Mouse (Mus musculus) thymus, adult 2 months (tissue): ENCODE measurements at regions not wholly inside any gene's neighbourhood (a gene's known extent, or its start where the extent isn't known, plus 50 kb on each side); places are given as distances from the start of the nearest gene placed in this dataset.

ENCODE experiments used
- DNase-seq: peaks from one replicate; pipeline ENCODE4 v3.0.0; 2021
- H3K27ac ChIP-seq: fragments of 200-500 bp; 2 replicates; pipeline ENCODE4 v1.5.1; 2012; ENCODE audit warnings: low read length, control low read depth; ENCODE audit not compliant: control insufficient read depth, insufficient read depth
- H3K27me3 ChIP-seq: fragments of 200-500 bp; 2 replicates; pipeline ENCODE4 v1.6.1; 2012; ENCODE audit warnings: mild to moderate bottlenecking, low read length, moderate library complexity, mixed read lengths; ENCODE audit not compliant: control insufficient read depth, insufficient read depth
- H3K36me3 ChIP-seq: fragments of 200-500 bp; 2 replicates; pipeline ENCODE4 v1.6.1; 2012; ENCODE audit warnings: mild to moderate bottlenecking, low read length, moderate library complexity; ENCODE audit not compliant: control insufficient read depth, insufficient read depth
- H3K4me1 ChIP-seq: fragments of 200-500 bp; replicated peaks from 2 replicates; pipeline ENCODE4 v1.6.1; 2012; ENCODE audit warnings: low read length; ENCODE audit not compliant: control insufficient read depth, insufficient read depth
- H3K4me3 ChIP-seq: fragments of 200-500 bp; 2 replicates; pipeline ENCODE4 v1.5.1; 2012; ENCODE audit warnings: mild to moderate bottlenecking, low read length, control low read depth, moderate library complexity; ENCODE audit not compliant: control insufficient read depth, insufficient read depth
- CTCF ChIP-seq: fragments of 200-500 bp; IDR thresholded peaks from 2 replicates; pipeline ENCODE4 v1.5.1; 2012; ENCODE audit warnings: mild to moderate bottlenecking, control low read depth, low read length, moderate library complexity, borderline replicate concordance; ENCODE audit not compliant: control insufficient read depth, poor library complexity, insufficient read depth; ENCODE audit errors: extremely low read depth
- POLR2A ChIP-seq: fragments of 200-500 bp; IDR thresholded peaks from 2 replicates; pipeline ENCODE4 v1.6.1; 2012; ENCODE audit warnings: mild to moderate bottlenecking, low read length, control low read depth, moderate library complexity; ENCODE audit not compliant: control insufficient read depth, poor library complexity, insufficient read depth; ENCODE audit errors: extremely low read depth
- WGBS: fragments of 180-500 bp; shearing (Covaris S2); methylation state at CpG from one replicate; pipeline ENCODE4 v1.1.7; 2018; 5-methylcytosine and 5-hydroxymethylcytosine counted together

GRCm38 (mm10) chr2:174018986-174019385, 57.1 kb upstream of the Stx16 start:
- TF ChIP-seq CTCF: no peak
- no peak for TF ChIP-seq POLR2A
- DNase-seq: no peak

GRCm38 (mm10) chr2:174019970-174020369, 56.1 kb upstream of the Stx16 start:
- H3K4me1 ChIP-seq: peaks cover 9% of the 10 kb centered on the region
- no peak overlapping the region for H3K27ac ChIP-seq
- DNase-seq: no peak
- H3K36me3 ChIP-seq: no peaks in the 10 kb centered on the region
- H3K4me3 ChIP-seq: no peak overlapping the region
- TF ChIP-seq POLR2A (no peak), CTCF (no peak)
- whole genome bisulfite sequencing: 94% methylated on average over 4 of the region's 4 CpGs
- no peaks in the 10 kb centered on the region; the same call in 1 of the 2 replicates for H3K27me3 ChIP-seq

More at GRCm38 (mm10) chr2:174018986-174019385, 57.1 kb upstream of the Stx16 start:
- H3K4me3 ChIP-seq: no peak overlapping the region
- peaks cover 9% of the 10 kb centered on the region for H3K4me1 ChIP-seq
- H3K36me3 ChIP-seq: no peaks in the 10 kb centered on the region
- no peaks in the 10 kb centered on the region; the same call in 1 of the 2 replicates for H3K27me3 ChIP-seq
- WGBS: 97% methylated on average over 4 of the region's 4 CpGs
- H3K27ac ChIP-seq: no peak overlapping the region

- Histone ChIP-seq H3K27ac (no peak overlapping the region), H3K27me3 (no peaks in the 10 kb centered on the region; the same call in 1 of the 2 replicates), H3K4me1 (peaks cover 9% of the 10 kb centered on the region), H3K36me3 (no peaks in the 10 kb centered on the region), H3K4me3 (no peak overlapping the region)
- DNase-seq: no peak
- WGBS: 90% methylated on average over 7 of the region's 7 CpGs
- TF ChIP-seq POLR2A (no peak), CTCF (no peak)
Measured at GRCm38 (mm10) chr2:174020447-174020846, 55.7 kb upstream of the Stx16 start.

GRCm38 (mm10) chr2:174021538-174021937, 54.6 kb upstream of the Stx16 start:
- no peak for DNase-seq
- no peak for TF ChIP-seq POLR2A
- TF ChIP-seq CTCF: no peak
- 93% methylated on average over 3 of the region's 3 CpGs for WGBS
- Histone ChIP-seq H3K36me3 (no peaks in the 10 kb centered on the region), H3K4me3 (no peak overlapping the region), H3K27me3 (no peaks in the 10 kb centered on the region; the same call in 1 of the 2 replicates), H3K4me1 (peaks cover 9% of the 10 kb centered on the region), H3K27ac (no peak overlapping the region)

- TF ChIP-seq POLR2A (no peak), CTCF (no peak)
- H3K4me1 ChIP-seq: peaks cover 9% of the 10 kb centered on the region
- 94% methylated on average over 4 of the region's 4 CpGs for WGBS
- H3K36me3 ChIP-seq: no peaks in the 10 kb centered on the region
- no peak for DNase-seq
- no peak overlapping the region for H3K4me3 ChIP-seq
- H3K27ac ChIP-seq: no peak overlapping the region
- H3K27me3 ChIP-seq: no peaks in the 10 kb centered on the region
Measured at GRCm38 (mm10) chr2:174022292-174022691, 53.8 kb upstream of the Stx16 start.

GRCm38 (mm10) chr2:174025181-174025870, 50.8 kb upstream of the Stx16 start:
- H3K27ac ChIP-seq: no peak overlapping the region
- H3K27me3 ChIP-seq: no peaks in the 10 kb centered on the region
- no peak for DNase-seq
- no peaks in the 10 kb centered on the region for H3K4me1 ChIP-seq
- WGBS: 89% methylated on average over 11 of the region's 11 CpGs
- no peak overlapping the region for H3K4me3 ChIP-seq
- H3K36me3 ChIP-seq: no peaks in the 10 kb centered on the region
- TF ChIP-seq CTCF (no peak), POLR2A (no peak)
